Mouse (Mus musculus): ENCODE data around the gene 4930407I10Rik.
A peak's percentile ranks its signal among the peaks of the same experiment; 100 is the strongest.

Gene 4930407I10Rik

GRCm38 (mm10) chr15:82052544-82052943 is 6.4 kb upstream of the 4930407I10Rik start:
- DNase-seq (ENCODE audit: low read depth, low spot score), result no peak

GRCm38 (mm10) chr15:82063909-82064308 is 5.0 kb downstream of the 4930407I10Rik start:
- DNase-seq (ENCODE audit: low read depth, low spot score), result no peak

DNA sequence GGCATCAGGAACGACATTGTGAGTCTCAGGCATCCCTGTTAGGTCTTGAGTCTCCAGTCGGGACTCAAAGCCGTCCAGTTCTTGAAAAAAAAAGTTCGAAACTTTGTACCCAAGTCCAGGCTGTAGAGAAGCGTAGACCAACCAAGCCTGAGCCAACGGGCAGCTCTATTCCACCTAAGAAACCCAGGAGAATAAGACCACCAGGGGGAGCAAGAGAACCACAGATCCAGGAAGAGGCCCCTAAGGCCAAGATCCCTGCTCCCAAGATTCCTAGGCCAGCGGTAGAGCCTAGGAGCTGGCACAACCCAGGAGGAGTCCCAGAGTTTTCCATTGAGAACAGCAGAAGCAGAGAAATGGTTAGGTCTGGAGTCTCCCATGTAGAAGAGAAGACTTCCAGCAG is 6.6 kb downstream of the 4930407I10Rik start:
- peak; percentile 61 for DNase-seq (ENCODE audit: low read depth, low spot score)

DNA sequence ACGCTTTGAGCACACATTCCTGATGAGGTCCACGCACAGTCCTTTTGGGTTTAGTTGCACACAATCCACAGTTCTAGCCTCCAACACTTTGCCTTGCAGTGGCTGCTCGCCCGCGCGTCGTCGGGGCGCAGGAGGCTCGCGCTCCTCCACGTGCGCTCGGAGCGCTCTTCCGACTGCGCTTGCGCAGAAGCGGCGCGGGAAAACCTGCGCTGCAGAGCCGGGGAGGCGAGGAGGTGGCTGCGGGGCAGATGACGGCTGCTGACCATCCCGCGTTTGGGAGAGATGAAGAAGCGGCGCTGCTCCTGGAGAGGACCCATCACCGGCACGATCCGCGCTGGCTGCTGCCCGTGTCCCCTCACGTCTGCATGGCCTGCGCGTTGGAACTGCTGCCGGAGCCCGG is 10.9 kb downstream of the 4930407I10Rik start, which contains the start of gene Mei1:
TSS of gene Mei1 (plus strand) at position 99 of the 400 bp plus-strand sequence.
- DNase-seq (ENCODE audit: low read depth, low spot score), result no peak

DNA sequence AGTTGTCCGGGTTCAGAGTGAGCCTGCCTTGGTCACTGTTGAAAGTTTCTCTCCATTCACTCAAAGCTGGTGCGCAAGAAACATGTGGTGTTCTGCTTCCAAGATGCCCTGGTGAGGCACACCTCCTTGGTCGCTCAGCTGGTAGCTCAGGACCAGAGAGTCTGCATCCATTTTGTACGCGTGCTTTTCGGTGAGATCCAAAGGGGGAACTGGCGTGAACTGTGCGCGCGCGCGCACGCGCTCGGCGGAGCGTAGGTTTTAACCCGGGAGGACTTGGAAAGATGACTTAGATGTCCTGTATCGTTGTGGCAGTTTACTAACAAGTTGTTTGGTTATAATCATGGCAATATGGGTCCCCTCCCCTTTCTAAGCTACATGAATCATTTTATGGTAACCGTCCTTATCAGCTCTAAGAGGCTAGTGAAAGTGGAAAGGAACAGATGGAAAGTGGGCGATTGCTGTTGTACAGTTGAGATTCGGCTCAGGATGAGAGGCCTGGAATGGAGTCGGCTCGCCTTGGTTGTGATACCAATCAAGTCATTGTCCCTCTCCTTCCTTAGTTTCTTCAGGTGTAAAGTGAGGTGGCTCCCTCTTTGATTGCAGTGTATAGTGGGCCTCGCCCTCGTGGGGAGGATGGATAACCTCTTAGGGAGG is 13.0 kb downstream of the 4930407I10Rik start:
- DNase-seq (ENCODE audit: low read depth, low spot score), result no peak

DNA sequence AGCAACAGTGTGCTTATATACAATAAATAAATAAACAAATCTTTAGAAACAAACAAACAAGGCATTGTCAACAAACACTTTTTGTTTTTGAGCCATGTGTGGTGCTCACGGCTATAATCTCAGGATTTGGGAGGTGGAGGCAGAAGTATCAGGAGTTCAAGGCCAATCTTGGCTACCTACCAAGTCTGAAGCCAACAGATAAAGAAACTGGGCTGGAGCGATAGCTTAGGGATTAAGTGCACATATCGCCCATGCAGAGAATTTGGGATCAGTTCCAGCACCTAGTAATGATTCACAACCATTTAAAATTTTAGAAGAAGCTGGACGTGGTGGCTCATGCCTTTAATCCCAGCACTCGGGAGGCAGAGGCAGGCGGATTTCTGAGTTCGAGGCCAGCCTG is 14.5 kb downstream of the 4930407I10Rik start:
- no peak for DNase-seq (ENCODE audit: low read depth, low spot score)

DNA sequence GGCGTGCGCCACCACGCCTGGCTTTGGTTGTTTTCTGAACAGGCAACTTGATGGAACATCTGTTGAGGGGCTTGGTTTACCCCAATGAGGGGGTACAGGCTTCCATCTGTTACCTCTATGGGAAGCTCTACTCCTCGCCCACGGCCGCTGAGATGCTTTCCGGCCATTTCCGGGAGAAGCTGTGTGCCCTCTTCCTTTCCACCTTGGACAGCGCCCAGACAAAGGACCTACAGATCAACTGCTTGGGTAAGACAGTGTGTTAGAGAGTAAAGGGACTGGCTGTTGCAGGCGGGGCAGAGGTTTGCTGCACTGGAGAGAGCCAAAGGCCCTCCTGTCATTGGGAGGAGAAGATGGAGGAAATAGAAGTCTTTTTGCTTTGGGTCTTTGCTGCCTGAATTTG is 20.9 kb downstream of the 4930407I10Rik start:
- DNase-seq (ENCODE audit: low read depth, low spot score), result no peak

- peak; percentile 9 for DNase-seq (ENCODE audit: low read depth, low spot score)
Observed at GRCm38 (mm10) chr15:82081161-82081560, 22.2 kb downstream of the 4930407I10Rik start.

GRCm38 (mm10) chr15:82085606-82086005 is 26.7 kb downstream of the 4930407I10Rik start:
- DNase-seq (ENCODE audit: low read depth, low spot score), result no peak

DNA sequence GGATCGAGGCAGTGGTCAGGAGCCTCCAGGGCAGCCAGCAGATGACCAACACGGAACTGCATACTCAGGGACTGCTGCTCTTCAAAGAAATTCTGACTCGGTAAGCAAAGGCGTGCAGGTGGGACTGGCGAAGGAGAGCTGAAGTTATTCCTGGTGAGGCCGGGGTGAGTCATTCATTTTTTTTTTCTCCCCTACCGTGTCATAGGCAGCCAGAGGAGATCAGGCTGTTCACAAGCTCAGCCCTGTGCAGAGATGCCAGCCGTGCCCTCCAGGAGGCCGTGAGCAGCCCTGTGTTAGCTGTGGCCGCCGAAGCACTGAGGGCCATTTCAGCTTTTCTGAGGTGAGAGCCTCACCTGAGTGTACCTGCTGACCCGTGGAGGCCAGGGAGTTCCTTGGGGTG is 27.2 kb downstream of the 4930407I10Rik start:
- DNase-seq (ENCODE audit: low read depth, low spot score), result no peak

- no peak for DNase-seq (ENCODE audit: low read depth, low spot score)
Observed at GRCm38 (mm10) chr15:82087266-82087665, 28.3 kb downstream of the 4930407I10Rik start.

- DNase-seq (ENCODE audit: low read depth, low spot score), result no peak
Observed at GRCm38 (mm10) chr15:82091061-82091460, 32.1 kb downstream of the 4930407I10Rik start.

GRCm38 (mm10) chr15:82106953-82107555 is 48.1 kb downstream of the 4930407I10Rik start:
- DNase-seq (ENCODE audit: low read depth, low spot score), result no peak

Data from retina, adult 2 months (tissue).